Mouse (Mus musculus) forebrain, postnatal 0 days (tissue): Measurements from ENCODE around the gene Them5. TPM values are rescaled to one million over a fixed set of nuclear protein-coding genes. Genes with fewer than 3 reads are reported as not detected.

Experiments
- ATAC-seq: fragments of 200-750 bp; cut with Nextera tagmentation; 2 replicates; pipeline ENCODE4 v1.8.0; 2017; ENCODE audit warnings: mild to moderate bottlenecking, moderate library complexity
- DNase-seq: peaks from one replicate; pipeline ENCODE4 v3.0.0-alpha.2; 2015
- H3K27ac ChIP-seq: fragments of 300-500 bp; sonication (generic); 2 replicates; pipeline ENCODE4 v1.5.1; 2014; ENCODE audit warnings: low read depth, mild to moderate bottlenecking, antibody characterized with exemption, low read length, moderate library complexity, mixed read lengths
- H3K27me3 ChIP-seq: fragments of 300-500 bp; sonication (generic); 2 replicates; pipeline ENCODE4 v1.6.1; 2014; ENCODE audit warnings: mild to moderate bottlenecking, low read length, mixed read lengths; ENCODE audit not compliant: insufficient read depth
- H3K36me3 ChIP-seq: fragments of 300-500 bp; sonication (generic); 2 replicates; pipeline ENCODE4 v1.6.1; 2014; ENCODE audit warnings: mild to moderate bottlenecking, moderate library complexity; ENCODE audit not compliant: insufficient read depth
- H3K4me1 ChIP-seq: fragments of 300-500 bp; sonication (generic); 2 replicates; pipeline ENCODE4 v1.6.1; 2014; ENCODE audit warnings: antibody characterized with exemption; ENCODE audit not compliant: insufficient read depth
- H3K4me2 ChIP-seq: fragments of 300-500 bp; sonication (generic); 2 replicates; pipeline ENCODE4 v1.6.1; 2014; ENCODE audit warnings: low read depth, mild to moderate bottlenecking, moderate library complexity
- H3K4me3 ChIP-seq: fragments of 300-500 bp; sonication (generic); 2 replicates; pipeline ENCODE4 v1.5.1; 2014; ENCODE audit warnings: low read depth, low read length, mixed read lengths
- H3K9ac ChIP-seq: fragments of 300-500 bp; sonication (generic); 2 replicates; pipeline ENCODE4 v1.6.1; 2014; ENCODE audit warnings: mild to moderate bottlenecking
- H3K9me3 ChIP-seq: fragments of 300-500 bp; sonication (generic); 2 replicates; pipeline ENCODE4 v1.6.1; 2016; ENCODE audit warnings: low read length
- CTCF ChIP-seq: sonication (generic); IDR thresholded peaks from 2 replicates; pipeline ENCODE4 v1.5.1; 2016; ENCODE audit warnings: antibody characterized with exemption, control low read depth, low read depth
- WGBS: fragments of 180-500 bp; shearing (Covaris S2); extraction: QIAGEN DNeasy Blood & Tissue Kit; methylation state at CpG from one replicate; pipeline ENCODE4 v1.1.7; 2014; 5-methylcytosine and 5-hydroxymethylcytosine counted together
- polyA plus RNA-seq: library from polyadenylated mRNA; unstranded; fragments of >200 nt; fragmentation: Nextera tagmentation; extraction: Ambion mirVana; gene quantifications from 2 replicates; pipeline ENCODE4 v1.2.1, GENCODE M21; 2015
- total RNA-seq: library from RNA; depleted of rRNA; stranded (reverse); fragments of >200 nt; gene quantifications from 2 replicates; pipeline ENCODE4 v1.2.3, GENCODE M21; 2014

The Them5 gene
- total and polyA plus RNA-seq, 2 experiments from 2014 or later, result not detected

DNA sequence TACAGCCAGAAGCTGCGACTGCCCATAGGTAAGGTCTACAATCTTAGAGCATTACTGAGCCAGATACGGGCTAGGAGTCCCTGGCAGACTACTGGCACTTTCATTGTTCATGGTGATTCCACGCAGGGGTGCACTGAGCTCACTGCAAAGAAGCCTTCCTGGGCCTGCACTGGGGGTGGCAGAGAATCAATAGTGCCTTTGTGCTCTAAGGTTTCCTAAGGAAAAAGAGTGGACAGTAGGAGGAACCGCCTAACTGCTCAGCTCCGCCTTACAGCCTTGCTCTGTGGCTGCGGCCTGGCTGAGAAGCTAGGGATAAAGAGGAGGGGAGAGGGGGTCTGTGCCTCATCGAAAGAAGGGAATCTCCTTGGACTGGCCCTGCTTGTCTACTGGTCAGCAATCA, 20.2 kb downstream of the Them5 start, which contains the start of gene C2cd4d:
TSS of gene C2cd4d (plus strand) at position 301 of the 400 bp plus-strand sequence.
- Histone ChIP-seq H3K27me3 (no peaks in the 10 kb centered on the region), H3K4me1 (no peaks in the 10 kb centered on the region), H3K36me3 (no peaks in the 10 kb centered on the region), H3K27ac (no peak within 1 kb of the TSS), H3K9ac (peak within 1 kb of the TSS; percentile 78), H3K9me3 (no peaks in the 10 kb centered on the region), H3K4me3 (peak within 1 kb of the TSS; percentile 48), H3K4me2 (peak within 1 kb of the TSS; percentile 72)
- DNase-seq (no peak), ATAC-seq (no peak)
- no peak for TF ChIP-seq CTCF
- 29% methylated on average over 7 of the region's 7 CpGs for WGBS

DNA sequence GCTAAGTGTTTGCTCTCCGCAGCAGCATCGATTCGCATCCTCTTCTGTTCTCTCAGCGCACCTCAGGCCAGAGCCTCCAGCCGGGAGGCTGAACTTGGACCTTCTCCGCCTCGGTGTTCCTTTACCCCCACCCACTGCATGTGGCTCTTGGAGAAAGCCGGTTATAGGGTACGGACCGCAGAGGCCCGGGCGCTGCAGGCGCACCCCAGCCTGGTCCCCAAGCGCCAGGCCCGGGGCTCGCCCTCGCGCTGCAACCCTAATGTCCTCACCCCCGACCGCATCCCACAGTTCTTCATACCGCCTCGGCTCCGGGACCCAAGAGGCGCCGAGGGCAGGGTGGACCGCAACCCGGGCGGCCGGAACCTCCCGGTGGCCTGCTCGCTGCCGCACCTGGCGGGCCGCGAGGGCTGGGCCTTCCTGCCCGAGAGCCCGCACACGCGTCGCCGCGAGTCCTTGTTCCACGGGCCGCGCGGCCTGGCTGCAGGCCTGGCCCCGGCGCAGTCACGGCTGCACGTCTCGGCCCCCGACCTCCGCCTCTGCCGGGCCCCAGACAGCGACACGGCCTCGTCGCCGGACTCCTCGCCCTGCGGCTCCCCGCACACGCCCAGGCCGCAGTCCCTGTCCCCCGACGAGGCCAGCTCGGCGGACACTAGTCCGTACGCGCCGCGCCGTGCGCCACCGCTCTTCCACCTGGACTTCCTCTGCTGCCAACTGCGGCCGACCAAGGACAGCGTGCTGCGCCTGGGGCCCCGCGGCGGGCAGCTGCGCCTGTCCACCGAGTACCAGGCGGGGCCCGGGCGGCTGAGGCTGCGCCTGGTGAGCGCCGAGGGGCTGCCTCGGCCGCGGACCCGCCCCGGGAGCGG, 21.6 kb downstream of the Them5 start:
- H3K9me3 ChIP-seq, result no peaks in the 10 kb centered on the region
- no peak for TF ChIP-seq CTCF
- no peaks in the 10 kb centered on the region for H3K36me3 ChIP-seq
- peak; percentile 68 for ATAC-seq
- H3K4me3 ChIP-seq, result peak overlapping the region; percentile 48
- no peaks in the 10 kb centered on the region for H3K27me3 ChIP-seq
- WGBS, result 7% methylated on average over 97 of the region's 97 CpGs
- H3K9ac ChIP-seq, result peak overlapping the region; percentile 78
- H3K27ac ChIP-seq, result peak overlapping the region; percentile 35; the same call in 1 of the 2 replicates
- peak; percentile 63 for DNase-seq
- no peaks in the 10 kb centered on the region for H3K4me1 ChIP-seq
- H3K4me2 ChIP-seq, result peak overlapping the region; percentile 72

DNA sequence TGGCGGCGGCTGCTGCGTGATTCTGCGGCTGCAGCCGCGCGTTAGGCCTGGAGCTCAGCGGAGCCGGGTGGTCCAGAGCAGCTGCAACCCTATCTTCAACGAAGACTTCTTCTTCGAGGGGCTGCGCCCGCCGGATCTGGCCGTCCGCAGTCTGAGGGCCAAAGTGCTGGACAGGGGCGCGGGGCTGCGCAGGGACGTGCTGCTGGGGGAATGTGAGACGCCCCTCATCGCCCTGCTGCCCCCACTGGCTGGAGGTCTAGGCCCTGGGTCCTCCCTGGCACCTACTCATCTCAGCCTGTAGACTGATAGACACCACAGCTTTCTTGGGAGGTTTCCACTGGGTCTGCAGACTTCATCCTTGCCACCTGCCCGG, 22.2 kb downstream of the Them5 start:
- ATAC-seq (peak; percentile 55), DNase-seq (no peak)
- peak overlapping the region; percentile 48 for H3K4me3 ChIP-seq
- WGBS, result 4% methylated on average over 22 of the region's 23 CpGs
- TF ChIP-seq CTCF, result no peak
- no peaks in the 10 kb centered on the region for H3K4me1 ChIP-seq
- peak overlapping the region; percentile 78 for H3K9ac ChIP-seq
- peak overlapping the region; percentile 72 for H3K4me2 ChIP-seq
- H3K36me3 ChIP-seq, result no peaks in the 10 kb centered on the region
- H3K9me3 ChIP-seq, result no peaks in the 10 kb centered on the region
- H3K27me3 ChIP-seq, result no peaks in the 10 kb centered on the region
- peak overlapping the region; percentile 35 for H3K27ac ChIP-seq

DNA sequence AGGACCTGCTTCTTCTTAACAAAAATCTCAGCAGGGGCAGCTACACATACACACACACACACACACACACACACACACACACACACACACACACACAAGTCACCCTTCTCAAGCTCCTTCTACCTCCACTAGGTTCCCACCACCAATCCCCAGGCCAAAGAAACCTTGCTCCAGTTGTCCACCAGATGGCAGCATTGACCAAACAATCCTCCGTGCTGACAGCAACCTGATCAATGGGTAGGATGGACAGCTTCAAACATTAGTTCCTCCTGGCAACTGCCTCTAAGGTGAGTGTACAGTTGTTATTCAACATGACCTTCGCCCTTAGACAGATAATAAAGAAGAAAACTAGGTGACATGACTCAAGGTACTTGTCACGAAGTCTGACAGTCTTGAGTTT, 24.9 kb downstream of the Them5 start:
- DNase-seq (peak; percentile 91), ATAC-seq (peak; percentile 55)
- Histone ChIP-seq H3K36me3 (no peaks in the 10 kb centered on the region), H3K4me2 (no peak overlapping the region), H3K9ac (no peak overlapping the region), H3K27ac (no peak overlapping the region), H3K4me1 (no peaks in the 10 kb centered on the region), H3K4me3 (no peak overlapping the region), H3K27me3 (no peaks in the 10 kb centered on the region), H3K9me3 (no peaks in the 10 kb centered on the region)
- 20% methylated on average over 3 of the region's 3 CpGs for WGBS
- TF ChIP-seq CTCF, result peak; percentile 97

DNA sequence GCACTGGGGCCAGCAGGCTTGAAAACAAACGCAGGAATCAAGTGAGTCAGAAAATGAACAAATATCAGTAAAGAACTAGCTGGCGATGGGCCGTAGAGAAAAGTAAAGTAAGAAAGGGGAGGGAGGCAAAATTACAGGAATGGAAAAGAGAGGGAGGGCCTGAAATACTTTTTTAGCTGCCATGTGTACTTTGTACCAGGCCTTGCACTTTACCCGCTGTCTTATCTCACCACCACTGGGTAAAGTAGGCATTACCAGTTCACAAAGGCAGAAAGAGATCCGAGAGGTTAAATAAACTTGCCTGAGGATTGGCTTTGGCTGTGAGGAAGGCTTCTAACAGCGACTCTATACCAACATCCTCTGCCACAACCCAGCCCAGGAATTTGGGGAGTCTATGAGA, 25.6 kb downstream of the Them5 start:
- no peak overlapping the region for H3K4me2 ChIP-seq
- no peaks in the 10 kb centered on the region for H3K9me3 ChIP-seq
- 83% methylated on average over 6 of the region's 6 CpGs for WGBS
- no peak for TF ChIP-seq CTCF
- H3K36me3 ChIP-seq, result no peaks in the 10 kb centered on the region
- no peak for DNase-seq
- no peak overlapping the region for H3K9ac ChIP-seq
- 0 out of 2 replicates have a peak, but pooled peaks cover under 1% of the 10 kb centered on the region for H3K4me1 ChIP-seq
- no peak for ATAC-seq
- no peak overlapping the region for H3K4me3 ChIP-seq
- H3K27ac ChIP-seq, result no peak overlapping the region
- H3K27me3 ChIP-seq, result no peaks in the 10 kb centered on the region

DNA sequence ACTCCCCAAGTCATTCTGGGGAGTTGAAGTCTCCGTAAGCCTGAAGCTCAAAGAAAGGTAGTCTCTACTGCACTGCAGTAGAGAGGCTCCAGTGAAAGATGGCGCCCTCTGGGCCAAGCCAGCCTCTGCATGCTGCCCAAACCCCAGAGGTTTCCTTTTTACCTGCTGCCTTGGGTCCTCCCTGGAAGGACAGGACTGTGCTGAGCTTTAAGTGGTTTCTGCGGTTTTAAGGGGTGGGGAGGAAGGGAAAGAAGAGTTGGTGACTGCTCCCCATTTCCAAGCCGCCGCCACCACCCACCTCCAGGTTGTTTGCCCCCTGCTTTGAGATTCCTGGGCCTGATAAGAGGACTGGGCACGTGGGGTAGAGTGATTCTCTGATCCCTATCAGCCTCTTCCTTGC, 26.7 kb downstream of the Them5 start:
- Histone ChIP-seq H3K27ac (no peak overlapping the region), H3K4me2 (no peak overlapping the region), H3K9ac (no peak overlapping the region), H3K4me3 (no peak overlapping the region), H3K9me3 (no peaks in the 10 kb centered on the region), H3K4me1 (0 out of 2 replicates have a peak, but pooled peaks cover 4% of the 10 kb centered on the region), H3K27me3 (no peaks in the 10 kb centered on the region), H3K36me3 (no peaks in the 10 kb centered on the region)
- no peak for DNase-seq
- no peak for ATAC-seq
- no peak for TF ChIP-seq CTCF
- WGBS, result 75% methylated on average over 6 of the region's 6 CpGs

DNA sequence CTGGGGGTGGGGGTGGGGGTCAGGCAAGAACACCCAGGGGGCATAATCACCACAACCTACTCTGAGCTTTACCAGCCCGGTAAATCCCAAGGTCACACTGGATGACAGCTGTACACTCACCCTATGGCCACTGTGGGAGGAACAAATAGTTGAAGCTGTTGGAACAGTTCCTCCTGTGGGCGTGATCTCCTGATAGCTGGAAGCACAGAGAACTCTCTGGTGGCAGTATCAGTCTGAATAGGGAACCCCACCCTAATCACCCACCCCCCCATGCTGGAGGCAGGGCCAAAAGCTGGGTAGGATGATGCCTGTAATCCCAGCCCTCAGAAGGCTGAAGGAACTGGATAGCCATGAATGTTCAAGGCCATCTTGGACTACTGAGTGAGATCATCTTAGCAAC, 27.8 kb downstream of the Them5 start:
- Histone ChIP-seq H3K4me3 (no peak overlapping the region), H3K36me3 (no peaks in the 10 kb centered on the region), H3K4me2 (no peak overlapping the region), H3K27me3 (no peaks in the 10 kb centered on the region), H3K27ac (no peak overlapping the region), H3K4me1 (0 out of 2 replicates have a peak, but pooled peaks cover 4% of the 10 kb centered on the region), H3K9ac (no peak overlapping the region), H3K9me3 (no peaks in the 10 kb centered on the region)
- 62% methylated on average over 2 of the region's 2 CpGs for WGBS
- DNase-seq (no peak), ATAC-seq (no peak)
- TF ChIP-seq CTCF, result no peak
